Mouse (Mus musculus): ENCODE measurements at regions not wholly inside any gene's neighbourhood (a gene's known extent, or its start where the extent isn't known, plus 50 kb on each side); places are given as distances from the start of the nearest gene placed in this dataset.

- no peak for TF ChIP-seq CTCF (IDR thresholded peaks at IDR 0.05; ENCODE audit: low read depth, low read length)
- no peak for TF ChIP-seq GATA1 (IDR thresholded peaks at IDR 0.05; ENCODE audit: borderline replicate concordance, low read length)
- TF ChIP-seq POLR2AphosphoS5 (IDR thresholded peaks at IDR 0.05; ENCODE audit: insufficient replicate concordance, low read depth, low read length), result no peak
These were observed 399.0 kb upstream of the Tmem132c start for GRCm38 (mm10) chr5:126842606-126843005.
